Mouse (Mus musculus) lung, adult 2 months (tissue): ENCODE data around the gene Spaca3.

ENCODE experiments used
- CTCF ChIP-seq: fragments of 200-500 bp; IDR thresholded peaks from 2 replicates; pipeline ENCODE4 v1.5.1; 2011; ENCODE audit warnings: mild to moderate bottlenecking, low read length, control low read depth; ENCODE audit not compliant: insufficient read depth
- POLR2A ChIP-seq: fragments of 200-500 bp; IDR thresholded peaks from 2 replicates; pipeline ENCODE4 v1.6.1; 2011; ENCODE audit warnings: low read depth, mild to moderate bottlenecking, control low read depth, low read length, borderline replicate concordance; ENCODE audit errors: extremely low read depth

- TF ChIP-seq CTCF (no peak), POLR2A (no peak)
Measured at GRCm38 (mm10) chr11:80821794-80822193, 36.4 kb upstream of the Spaca3 start.
